Mouse (Mus musculus): Measurements from ENCODE around the gene Ttc34. TPM values are rescaled to one million over a fixed set of nuclear protein-coding genes. Genes with fewer than 3 reads are reported as not detected.
A peak's percentile ranks its signal among the peaks of the same experiment; 100 is the strongest.

The Ttc34 gene
- not detected in 2 replicates for polyA plus RNA-seq (2011; ENCODE audit: insufficient read depth, insufficient read length, low replicate concordance, missing spikeins)

DNA sequence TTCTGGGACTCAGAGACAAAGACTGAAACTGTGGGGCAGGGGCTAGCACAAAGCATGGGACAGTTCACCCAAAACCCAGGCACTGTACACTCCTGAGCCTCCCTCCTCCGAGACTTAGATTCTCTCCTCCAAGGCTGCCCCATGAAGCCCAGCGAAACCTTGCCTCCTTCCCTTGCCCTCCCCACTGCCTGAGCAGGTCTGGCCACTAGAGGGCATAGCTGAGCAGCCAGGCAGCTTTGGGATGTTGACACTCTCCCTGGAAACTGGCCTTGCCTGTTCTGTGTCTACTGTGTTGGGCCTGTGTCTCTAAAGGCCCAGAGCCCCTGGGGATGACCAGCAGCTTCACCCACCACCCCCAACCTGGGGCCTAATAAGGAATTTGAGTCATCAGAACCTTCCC lies at the start of gene Ttc34:
TSS of gene Ttc34 (plus strand) at position 290 of the 400 bp plus-strand sequence.
- WGBS = 24% methylated on average over 2 of the region's 2 CpGs
- Histone ChIP-seq H3K27ac (ENCODE audit: control insufficient read depth, insufficient read depth, low read depth, low read length, poor library complexity) (no peak within 1 kb of the TSS), H3K4me1 (ENCODE audit: control insufficient read depth, insufficient read depth, low read length) (no peaks in the 10 kb centered on the region), H3K4me3 (replicated peaks; ENCODE audit: control insufficient read depth, low read depth, low read length) (no peak within 1 kb of the TSS)
- TF ChIP-seq POLR2A (IDR thresholded peaks at IDR 0.05; ENCODE audit: borderline replicate concordance, control insufficient read depth, low read depth, low read length) (no peak), CTCF (IDR thresholded peaks at IDR 0.05; ENCODE audit: control insufficient read depth, insufficient read depth, low read length) (peak; percentile 91)

DNA sequence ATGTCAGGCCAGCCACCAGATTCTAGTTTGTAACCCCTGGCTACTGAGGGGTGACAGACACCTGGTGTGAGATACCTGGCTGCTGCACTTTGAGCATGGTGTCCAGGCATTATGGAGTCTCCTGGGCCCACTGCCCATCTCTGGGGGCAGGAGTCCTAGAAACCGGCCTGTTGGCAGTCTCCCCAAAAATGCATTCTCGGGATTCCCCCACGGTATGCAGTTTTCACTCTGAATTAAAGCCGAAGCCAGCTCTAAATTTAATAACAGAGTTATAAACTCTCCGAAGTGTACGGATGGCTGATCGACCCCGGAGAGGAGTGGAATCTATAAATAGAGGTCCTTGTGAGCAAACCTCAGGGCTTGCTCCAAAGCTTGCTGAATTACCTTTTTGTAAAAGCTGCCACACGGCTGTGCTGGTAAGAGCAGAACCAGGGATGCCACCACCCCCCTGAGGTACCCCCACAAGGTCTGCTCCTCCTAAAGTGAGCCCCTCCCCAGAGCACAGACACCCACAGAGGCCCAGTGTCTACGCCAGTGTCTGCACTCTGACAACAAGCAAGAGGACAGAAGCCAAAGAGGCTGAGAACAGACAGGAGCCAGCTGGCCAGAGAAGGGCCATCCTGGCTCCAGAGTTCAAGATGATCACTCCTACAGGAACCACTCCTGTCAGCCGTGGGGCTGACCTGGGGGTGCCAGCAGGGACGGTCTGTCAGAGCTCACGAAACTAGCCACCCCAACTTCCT lies 49.1 kb upstream of the Ttc34 start:
- no peak overlapping the region for H3K4me3 ChIP-seq (replicated peaks; ENCODE audit: control insufficient read depth, low read depth, low read length)
- 66% methylated on average over 13 of the region's 13 CpGs for WGBS
- no peaks in the 10 kb centered on the region for H3K4me1 ChIP-seq (ENCODE audit: control insufficient read depth, insufficient read depth, low read length)
- no peak for TF ChIP-seq POLR2A (IDR thresholded peaks at IDR 0.05; ENCODE audit: borderline replicate concordance, control insufficient read depth, low read depth, low read length)
- TF ChIP-seq CTCF (IDR thresholded peaks at IDR 0.05; ENCODE audit: control insufficient read depth, insufficient read depth, low read length) = no peak
- H3K27ac ChIP-seq (ENCODE audit: control insufficient read depth, insufficient read depth, low read depth, low read length, poor library complexity) = no peak overlapping the region

DNA sequence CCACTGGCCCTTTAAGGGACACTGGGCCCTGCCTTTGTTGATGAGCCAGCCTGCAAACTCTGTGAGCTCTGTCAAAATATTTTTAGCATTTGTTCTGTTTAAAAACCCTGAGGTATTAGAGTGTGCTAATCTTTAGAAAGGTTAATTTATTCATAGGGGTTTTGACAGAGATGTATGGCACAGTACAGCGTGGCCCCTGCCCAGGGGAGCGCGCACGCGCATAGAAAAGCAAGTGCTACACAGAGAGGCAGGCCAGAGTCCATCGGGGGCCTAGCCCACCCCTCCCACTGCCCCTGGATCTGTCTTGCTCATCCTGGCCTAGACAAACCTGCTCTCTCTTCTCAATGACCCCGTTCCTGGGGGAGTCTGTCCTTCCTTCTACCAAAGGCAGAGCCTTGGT lies 45.4 kb upstream of the Ttc34 start:
- 87% methylated on average over 7 of the region's 7 CpGs for WGBS
- Histone ChIP-seq H3K4me3 (replicated peaks; ENCODE audit: control insufficient read depth, low read depth, low read length) (no peak overlapping the region), H3K27ac (ENCODE audit: control insufficient read depth, insufficient read depth, low read depth, low read length, poor library complexity) (no peak overlapping the region), H3K4me1 (ENCODE audit: control insufficient read depth, insufficient read depth, low read length) (no peaks in the 10 kb centered on the region)
- TF ChIP-seq CTCF (IDR thresholded peaks at IDR 0.05; ENCODE audit: control insufficient read depth, insufficient read depth, low read length) (no peak), POLR2A (IDR thresholded peaks at IDR 0.05; ENCODE audit: borderline replicate concordance, control insufficient read depth, low read depth, low read length) (no peak)

DNA sequence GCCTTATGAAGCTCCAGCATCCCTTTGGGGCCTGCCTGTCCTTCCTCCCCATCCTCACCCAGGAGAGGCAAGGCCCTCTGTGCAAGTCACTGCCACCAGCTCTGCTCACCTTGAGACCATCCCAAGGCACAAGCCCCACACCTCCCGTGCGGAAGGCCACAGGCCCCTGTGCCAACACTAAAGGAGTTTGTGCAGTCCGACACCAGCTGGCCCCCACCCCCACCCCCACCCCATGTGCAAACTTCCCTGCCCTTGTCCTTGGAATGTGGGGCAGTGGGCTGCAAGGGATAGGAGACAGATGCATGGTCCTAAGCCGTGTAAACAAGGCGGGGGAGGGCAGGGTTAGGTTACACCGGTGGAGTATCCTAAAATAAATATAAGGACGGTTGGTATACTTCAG lies 43.8 kb upstream of the Ttc34 start:
- WGBS = 84% methylated on average over 7 of the region's 7 CpGs
- Histone ChIP-seq H3K27ac (ENCODE audit: control insufficient read depth, insufficient read depth, low read depth, low read length, poor library complexity) (no peak overlapping the region), H3K4me1 (ENCODE audit: control insufficient read depth, insufficient read depth, low read length) (no peaks in the 10 kb centered on the region), H3K4me3 (replicated peaks; ENCODE audit: control insufficient read depth, low read depth, low read length) (no peak overlapping the region)
- TF ChIP-seq POLR2A (IDR thresholded peaks at IDR 0.05; ENCODE audit: borderline replicate concordance, control insufficient read depth, low read depth, low read length) (no peak), CTCF (IDR thresholded peaks at IDR 0.05; ENCODE audit: control insufficient read depth, insufficient read depth, low read length) (no peak)

DNA sequence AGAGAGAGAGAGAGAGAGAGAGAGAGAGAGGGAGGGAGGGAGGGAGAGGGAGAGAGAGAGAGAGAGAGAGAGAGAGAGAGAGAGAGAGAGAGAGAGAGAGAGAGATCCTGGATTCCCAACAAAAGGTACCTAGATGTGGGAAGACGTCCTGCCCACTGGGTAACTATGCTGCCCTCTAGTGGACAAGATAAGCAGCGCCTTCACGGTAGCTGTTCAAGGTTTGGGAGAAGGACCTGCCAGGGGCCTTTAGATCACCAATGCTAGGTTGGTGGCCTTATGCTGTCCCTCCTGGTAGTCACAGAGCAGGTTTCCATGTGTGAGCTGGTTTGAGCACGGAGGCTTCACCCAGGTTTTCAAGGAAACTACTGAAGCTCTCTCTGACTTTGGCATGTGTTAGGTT lies 39.4 kb upstream of the Ttc34 start:
- no peak overlapping the region for H3K27ac ChIP-seq (ENCODE audit: control insufficient read depth, insufficient read depth, low read depth, low read length, poor library complexity)
- WGBS = 2% methylated on average over 4 of the region's 4 CpGs
- no peaks in the 10 kb centered on the region for H3K4me1 ChIP-seq (ENCODE audit: control insufficient read depth, insufficient read depth, low read length)
- TF ChIP-seq CTCF (IDR thresholded peaks at IDR 0.05; ENCODE audit: control insufficient read depth, insufficient read depth, low read length) (peak; percentile 81), POLR2A (IDR thresholded peaks at IDR 0.05; ENCODE audit: borderline replicate concordance, control insufficient read depth, low read depth, low read length) (no peak)
- H3K4me3 ChIP-seq (replicated peaks; ENCODE audit: control insufficient read depth, low read depth, low read length) = no peak overlapping the region

DNA sequence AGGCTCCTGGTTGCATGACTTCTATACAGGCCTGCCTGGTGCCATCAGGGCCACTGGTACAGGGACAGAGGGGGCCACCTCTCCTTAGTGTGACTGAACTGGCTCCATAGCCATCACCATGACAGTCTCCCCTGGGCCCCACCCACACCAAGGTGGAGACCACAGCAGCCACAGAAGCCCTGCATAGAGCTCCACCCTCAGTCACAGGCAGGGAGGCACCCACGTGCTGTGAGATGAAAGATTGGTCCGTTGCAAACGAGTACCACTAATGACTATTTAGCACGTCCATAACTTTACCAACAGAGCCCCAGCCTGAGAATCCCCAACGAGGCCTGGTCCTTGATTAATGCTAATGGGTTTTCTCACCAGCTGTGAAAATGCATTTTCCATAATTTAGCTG lies 36.7 kb upstream of the Ttc34 start:
- no peak overlapping the region for H3K4me3 ChIP-seq (replicated peaks; ENCODE audit: control insufficient read depth, low read depth, low read length)
- no peaks in the 10 kb centered on the region for H3K4me1 ChIP-seq (ENCODE audit: control insufficient read depth, insufficient read depth, low read length)
- 71% methylated on average over 5 of the region's 5 CpGs for WGBS
- TF ChIP-seq CTCF (IDR thresholded peaks at IDR 0.05; ENCODE audit: control insufficient read depth, insufficient read depth, low read length) (no peak), POLR2A (IDR thresholded peaks at IDR 0.05; ENCODE audit: borderline replicate concordance, control insufficient read depth, low read depth, low read length) (no peak)
- H3K27ac ChIP-seq (ENCODE audit: control insufficient read depth, insufficient read depth, low read depth, low read length, poor library complexity) = no peak overlapping the region

DNA sequence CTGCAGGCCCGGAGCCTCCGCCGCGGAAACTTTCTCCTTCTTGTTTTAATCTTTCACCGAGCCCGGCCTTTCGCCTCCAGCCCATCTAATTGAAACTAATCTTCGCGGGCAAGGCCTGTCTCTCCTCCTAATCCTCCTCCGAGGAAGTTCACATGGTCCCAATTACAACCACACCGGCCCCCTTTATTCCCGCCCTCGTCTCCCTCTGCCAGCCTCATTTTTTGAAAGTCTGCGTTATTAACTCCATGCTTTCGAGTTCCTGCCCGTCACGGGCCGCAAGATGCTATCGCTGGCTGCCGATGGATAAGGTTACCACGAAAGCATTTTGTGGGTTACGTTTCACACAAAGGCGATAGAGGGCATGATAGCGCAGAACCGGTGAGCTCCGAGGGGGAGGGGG lies 35.0 kb upstream of the Ttc34 start:
- no peaks in the 10 kb centered on the region for H3K4me1 ChIP-seq (ENCODE audit: control insufficient read depth, insufficient read depth, low read length)
- no peak overlapping the region for H3K4me3 ChIP-seq (replicated peaks; ENCODE audit: control insufficient read depth, low read depth, low read length)
- no peak for TF ChIP-seq POLR2A (IDR thresholded peaks at IDR 0.05; ENCODE audit: borderline replicate concordance, control insufficient read depth, low read depth, low read length)
- TF ChIP-seq CTCF (IDR thresholded peaks at IDR 0.05; ENCODE audit: control insufficient read depth, insufficient read depth, low read length) = no peak
- WGBS = 5% methylated on average over 26 of the region's 26 CpGs
- H3K27ac ChIP-seq (ENCODE audit: control insufficient read depth, insufficient read depth, low read depth, low read length, poor library complexity) = no peak overlapping the region

DNA sequence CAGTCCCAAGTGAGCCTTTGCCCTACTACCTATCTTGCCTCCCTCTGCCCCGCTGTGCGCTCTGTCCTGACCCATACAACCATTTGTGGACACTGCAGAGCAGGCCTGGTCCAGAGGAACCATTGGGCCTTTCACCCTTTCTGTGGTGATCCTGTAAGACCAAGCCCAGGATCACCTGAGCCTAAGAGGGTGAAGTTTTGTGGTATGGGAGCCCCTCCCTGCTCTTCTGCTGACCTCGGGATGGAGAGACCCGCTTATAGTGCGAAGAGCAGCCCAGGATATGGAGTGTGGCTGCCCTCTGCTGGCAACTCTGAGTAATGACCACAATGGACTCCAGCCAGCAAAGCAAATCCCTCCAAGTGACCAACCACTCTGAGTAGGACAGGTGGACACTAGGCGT lies 11.6 kb upstream of the Ttc34 start:
- Histone ChIP-seq H3K4me3 (replicated peaks; ENCODE audit: control insufficient read depth, low read depth, low read length) (no peak overlapping the region), H3K4me1 (ENCODE audit: control insufficient read depth, insufficient read depth, low read length) (no peaks in the 10 kb centered on the region), H3K27ac (ENCODE audit: control insufficient read depth, insufficient read depth, low read depth, low read length, poor library complexity) (no peak overlapping the region)
- no peak for TF ChIP-seq POLR2A (IDR thresholded peaks at IDR 0.05; ENCODE audit: borderline replicate concordance, control insufficient read depth, low read depth, low read length)
- peak; percentile 81 for TF ChIP-seq CTCF (IDR thresholded peaks at IDR 0.05; ENCODE audit: control insufficient read depth, insufficient read depth, low read length)
- WGBS = 33% methylated on average over 6 of the region's 6 CpGs
